Mouse (Mus musculus) mesoderm, embryonic 11.5 days (tissue): Measurements from ENCODE around the gene Nr4a3.
A peak's percentile ranks its signal among the peaks of the same experiment; 100 is the strongest.

ENCODE experiments used
- DNase-seq: peaks from one replicate; pipeline ENCODE4 v3.0.0-alpha.2; 2012; ENCODE audit warnings: low read depth, low spot score

Nr4a3 gene

GRCm38 (mm10) chr4:48044491-48045211 is at the start of gene Nr4a3:
Gene Nr4a3, plus strand, starts transcription at chr4:48045153.
- peak; percentile 93 for DNase-seq

DNA sequence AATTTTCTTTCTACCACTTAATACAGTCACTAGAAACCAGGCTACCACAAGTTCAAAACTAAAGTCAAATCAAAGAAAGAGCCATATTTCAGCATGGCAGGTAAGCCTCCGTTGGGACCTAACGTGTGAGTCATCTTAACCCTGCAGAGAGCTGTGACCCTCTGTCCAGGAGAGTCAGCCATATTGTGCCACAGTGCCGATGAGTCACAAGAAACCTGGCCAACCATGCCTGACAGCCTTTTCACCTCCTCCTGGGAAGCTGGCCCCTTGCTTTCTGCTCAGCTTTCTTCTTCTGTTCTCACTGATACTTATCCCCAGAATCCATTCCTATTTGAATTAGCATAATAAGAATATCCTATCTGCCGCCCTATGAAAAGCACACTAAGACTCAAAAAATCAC is 42.0 kb upstream of the Nr4a3 start:
- no peak for DNase-seq

DNA sequence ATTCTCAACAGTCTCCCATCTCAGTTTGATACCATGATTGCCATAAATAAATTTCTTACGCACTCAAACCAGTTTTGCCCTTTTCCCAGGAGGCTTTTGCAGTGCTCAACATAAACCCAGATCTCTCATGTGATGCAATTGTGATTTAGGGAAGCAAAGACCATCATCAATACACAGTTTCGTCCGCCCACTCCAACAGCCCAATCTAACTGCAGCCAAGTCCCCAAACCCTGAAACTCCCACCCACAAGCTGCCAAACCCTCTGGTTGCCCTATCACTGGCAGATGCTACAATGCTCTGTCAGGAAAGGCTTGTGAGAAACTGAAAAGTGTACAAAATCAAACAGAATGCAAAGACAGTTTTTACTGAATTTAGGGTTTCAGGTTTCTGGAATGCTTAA is 41.5 kb upstream of the Nr4a3 start:
- DNase-seq: no peak

- no peak for DNase-seq
Measured at GRCm38 (mm10) chr4:48006355-48006754, 38.6 kb upstream of the Nr4a3 start.

- DNase-seq: no peak
Measured at GRCm38 (mm10) chr4:48012209-48012608, 32.7 kb upstream of the Nr4a3 start.

- DNase-seq: no peak
Measured at GRCm38 (mm10) chr4:48022966-48023365, 22.0 kb upstream of the Nr4a3 start.

DNA sequence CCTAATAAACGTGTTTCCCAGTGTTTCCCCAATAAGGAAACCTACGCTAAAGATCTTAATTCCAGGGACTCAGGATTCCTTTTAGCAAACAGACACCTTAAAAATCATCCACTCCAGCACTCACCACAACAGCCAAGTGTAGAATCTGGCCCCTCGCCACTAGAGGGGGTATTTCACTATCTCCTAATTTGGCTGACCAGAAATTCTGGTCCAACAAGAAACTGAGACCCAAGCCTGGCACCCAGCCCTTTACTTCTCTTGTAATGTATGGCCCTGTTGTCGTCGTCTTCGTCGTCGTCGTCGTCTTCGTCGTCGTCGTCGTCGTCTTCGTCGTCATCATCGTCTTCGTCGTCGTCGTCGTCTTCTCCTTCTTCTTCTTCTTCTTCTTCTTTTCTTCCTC is 15.3 kb upstream of the Nr4a3 start:
- no peak for DNase-seq

DNA sequence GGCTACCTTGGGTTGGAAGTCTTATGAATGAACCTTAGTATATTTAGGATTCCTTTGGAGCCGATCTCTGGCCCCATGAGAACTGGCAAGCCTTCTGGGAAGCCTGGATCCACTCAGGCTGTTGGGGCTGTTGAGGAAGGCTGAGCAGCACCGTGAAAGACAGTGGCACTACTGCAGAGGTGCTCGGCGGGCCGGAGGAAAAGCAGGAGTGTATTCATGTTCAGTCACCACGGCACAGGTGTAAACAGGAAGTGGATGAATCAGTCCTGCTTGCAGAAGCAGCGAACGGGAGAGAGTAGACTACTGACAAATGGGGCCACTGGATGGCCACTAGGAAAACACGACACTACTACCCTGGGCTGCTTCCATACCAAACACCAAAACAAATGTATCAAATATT is 10.7 kb upstream of the Nr4a3 start:
- DNase-seq: no peak

DNA sequence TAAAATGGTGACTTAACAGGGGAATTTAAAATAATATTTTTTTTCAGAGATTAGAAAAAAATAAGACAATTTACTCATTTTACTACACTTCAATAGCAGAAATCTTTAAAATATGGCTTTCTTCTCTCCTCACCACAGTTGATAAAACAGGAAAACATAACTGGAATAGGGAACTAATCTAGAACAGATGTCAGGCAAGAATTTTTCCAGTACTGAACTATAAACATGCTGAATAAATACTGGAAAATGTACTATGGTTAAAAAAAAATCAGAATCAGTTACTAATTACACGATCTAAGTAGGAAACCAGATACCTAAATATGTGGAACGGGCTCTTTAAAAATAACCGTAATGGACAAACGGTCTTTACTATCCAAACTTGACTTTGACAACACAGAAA is 7.3 kb upstream of the Nr4a3 start:
- DNase-seq: no peak

GRCm38 (mm10) chr4:48038847-48039246 is 6.1 kb upstream of the Nr4a3 start:
- no peak for DNase-seq

DNA sequence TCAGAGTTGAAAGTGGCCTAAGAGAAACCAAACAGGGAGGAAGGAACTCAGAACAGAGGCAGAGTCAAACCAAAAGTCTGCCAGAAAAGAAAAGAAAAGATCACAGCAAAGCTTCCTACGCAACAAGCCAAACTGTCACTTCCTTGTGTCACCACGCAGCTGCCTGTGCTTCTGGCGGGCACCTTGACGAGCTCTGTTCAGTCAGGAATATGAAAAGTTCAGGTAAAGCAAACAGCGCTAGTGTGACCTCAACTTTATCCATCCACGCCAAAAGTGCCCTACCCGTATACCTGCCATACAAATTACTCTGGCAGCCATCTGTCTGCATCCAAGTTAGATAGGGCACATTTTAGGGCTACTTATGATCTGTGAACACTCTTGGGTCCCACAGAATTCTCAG is 5.2 kb upstream of the Nr4a3 start:
- no peak for DNase-seq

GRCm38 (mm10) chr4:48042466-48042785 is 2.5 kb upstream of the Nr4a3 start:
- DNase-seq: no peak

- DNase-seq: peak; percentile 96
Measured at GRCm38 (mm10) chr4:48042786-48043701, 1.9 kb upstream of the Nr4a3 start.

GRCm38 (mm10) chr4:48044141-48044490 is 837 bp upstream of the Nr4a3 start:
- no peak for DNase-seq

GRCm38 (mm10) chr4:48045281-48045720 is 348 bp downstream of the Nr4a3 start:
- no peak for DNase-seq

- DNase-seq: peak; percentile 66
Measured at GRCm38 (mm10) chr4:48045721-48046460, 938 bp downstream of the Nr4a3 start.

DNA sequence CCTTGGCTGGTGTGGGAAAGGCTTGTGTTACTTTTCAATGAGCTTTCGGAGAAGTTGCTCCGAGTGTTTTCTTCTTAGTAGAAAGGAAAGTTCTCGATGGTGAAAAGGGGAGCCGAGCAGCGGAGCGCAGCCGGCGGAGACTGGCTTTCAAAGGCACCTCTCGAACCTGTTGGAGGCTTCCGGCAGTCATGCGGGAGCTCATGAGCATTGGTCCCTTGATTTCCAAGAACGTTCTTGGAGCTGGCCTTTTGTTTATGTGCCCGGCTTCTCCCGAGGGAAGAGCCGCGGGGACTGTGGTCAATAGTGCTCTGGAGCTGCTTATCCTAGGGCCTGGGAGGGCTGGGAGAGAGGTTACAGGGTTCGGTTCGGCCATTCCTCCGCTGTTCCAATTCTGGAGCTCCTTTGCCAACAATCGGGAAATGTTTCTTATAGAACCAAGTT is 1.5 kb downstream of the Nr4a3 start:
- DNase-seq: no peak

DNA sequence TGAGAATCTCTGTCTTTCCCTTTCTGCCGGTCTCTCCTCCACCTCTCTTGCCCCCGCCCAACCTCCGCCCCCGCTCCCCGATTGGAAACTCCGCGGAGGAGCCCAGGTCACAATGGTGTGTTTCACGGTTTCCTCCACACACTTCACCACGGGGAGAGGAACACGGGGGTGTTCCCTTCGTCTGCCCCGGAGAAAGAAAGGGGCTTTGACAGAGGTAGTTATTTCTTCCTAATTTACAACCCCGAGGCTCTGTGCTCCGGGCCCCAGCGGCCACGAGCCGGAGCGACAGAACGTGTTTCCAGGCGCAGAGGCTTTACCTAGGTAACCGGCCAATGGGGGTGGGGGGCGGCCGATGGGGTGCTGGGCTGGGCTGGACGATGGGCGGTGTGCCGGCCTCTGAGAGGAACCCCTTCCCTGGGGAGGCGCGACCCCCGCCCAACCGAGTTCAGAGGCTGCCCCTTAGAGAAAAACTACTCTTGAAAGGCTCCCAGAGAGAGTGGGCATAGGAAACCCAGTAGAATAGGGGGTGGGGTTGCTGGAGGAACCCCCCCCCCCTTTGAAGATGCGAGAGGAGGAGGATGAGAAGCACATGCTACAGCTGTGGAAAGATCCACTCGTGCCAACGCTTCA is 2.3 kb downstream of the Nr4a3 start:
- peak; percentile 73 for DNase-seq

DNA sequence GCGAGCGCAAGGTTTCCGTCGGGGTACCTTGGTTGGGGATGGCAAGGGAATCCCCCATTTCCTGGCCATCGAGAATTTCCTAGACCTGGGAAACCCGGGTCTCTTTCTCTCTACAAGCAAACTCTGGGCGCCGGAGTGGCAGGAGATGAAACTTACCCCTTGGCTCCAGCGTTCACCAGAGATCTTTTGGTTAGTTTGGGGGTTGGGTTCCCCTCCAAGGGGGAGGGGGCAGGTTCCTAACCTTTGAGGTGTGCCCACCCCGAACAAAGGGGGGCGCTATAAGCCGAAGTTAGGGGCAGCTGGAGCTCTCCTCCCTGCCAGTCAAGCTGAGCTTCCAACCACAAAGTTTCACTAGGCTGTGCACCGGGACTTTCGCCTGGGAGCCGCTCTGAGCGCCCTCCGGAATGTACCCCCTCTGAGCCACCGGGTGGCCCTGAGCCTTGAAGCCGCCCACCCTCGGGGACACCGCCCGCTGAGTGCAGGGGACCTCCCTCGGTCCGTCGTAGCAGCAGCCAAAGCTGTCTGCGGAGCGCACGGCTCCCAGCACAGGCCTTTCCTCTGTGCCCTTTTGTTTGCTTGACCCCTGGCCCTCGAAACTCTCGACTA is 2.9 kb downstream of the Nr4a3 start:
- DNase-seq: peak; percentile 74

- no peak for DNase-seq
Measured at GRCm38 (mm10) chr4:48048456-48049315, 3.7 kb downstream of the Nr4a3 start.
